Mouse (Mus musculus): ENCODE data around the gene Glrb.
A peak's percentile ranks its signal among the peaks of the same experiment; 100 is the strongest.

Gene Glrb

DNA sequence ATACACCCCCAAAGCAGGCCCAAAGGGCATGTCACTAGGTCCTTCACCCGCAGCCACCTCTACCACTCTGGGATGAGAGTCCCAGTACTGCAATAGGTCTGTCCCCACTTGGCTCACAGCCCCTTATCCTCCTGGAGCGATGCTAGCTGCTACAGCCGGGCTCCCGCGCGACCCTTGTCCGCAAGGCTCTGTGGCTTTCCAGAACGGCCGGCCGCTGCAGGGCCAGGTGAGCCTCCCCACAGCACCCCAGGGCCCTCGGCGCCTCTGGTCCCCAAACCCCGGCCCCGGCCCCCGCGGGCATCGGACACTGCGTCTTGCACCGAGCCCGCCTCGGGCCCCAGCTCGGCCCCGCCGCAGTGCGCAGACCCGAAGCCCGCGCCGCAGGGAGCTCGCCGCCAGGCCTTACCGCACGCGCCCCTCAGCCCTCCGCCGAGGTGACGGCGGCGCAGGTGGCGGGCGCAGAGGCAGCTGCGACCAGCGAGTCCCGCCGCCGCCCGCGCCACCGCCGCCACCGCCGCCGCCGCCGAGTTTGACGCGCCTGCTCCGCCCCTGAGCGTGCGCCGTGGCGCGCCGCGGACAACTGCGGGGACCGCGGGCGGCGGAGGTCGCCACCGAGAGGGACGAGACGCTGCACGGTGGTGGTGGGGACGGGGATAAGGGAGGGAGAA is at the start of gene Glrb:
Glrb (minus strand) TSS at position 550 of the 668 bp plus-strand sequence.
- peak; percentile 67 to 77 for DNase-seq

DNA sequence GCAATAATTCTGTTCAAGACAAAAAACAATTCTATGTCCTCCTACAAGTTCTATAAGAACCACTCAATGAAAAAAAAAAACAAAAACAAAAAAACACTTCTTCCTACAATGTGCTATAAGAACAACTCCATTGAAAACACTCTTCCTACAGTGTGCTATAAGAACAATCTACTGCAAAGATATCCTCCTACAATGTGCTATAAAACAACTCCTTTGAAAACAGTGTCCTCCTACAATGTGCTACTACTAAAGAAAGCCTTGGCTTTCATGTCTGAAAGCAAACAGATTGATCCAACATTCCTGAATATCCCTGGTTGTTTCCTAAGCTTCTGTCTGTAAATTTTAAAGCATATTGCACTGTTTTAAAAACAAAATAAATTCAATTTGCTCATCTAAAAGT is 46.5 kb upstream of the Glrb start:
- no peak for DNase-seq

DNA sequence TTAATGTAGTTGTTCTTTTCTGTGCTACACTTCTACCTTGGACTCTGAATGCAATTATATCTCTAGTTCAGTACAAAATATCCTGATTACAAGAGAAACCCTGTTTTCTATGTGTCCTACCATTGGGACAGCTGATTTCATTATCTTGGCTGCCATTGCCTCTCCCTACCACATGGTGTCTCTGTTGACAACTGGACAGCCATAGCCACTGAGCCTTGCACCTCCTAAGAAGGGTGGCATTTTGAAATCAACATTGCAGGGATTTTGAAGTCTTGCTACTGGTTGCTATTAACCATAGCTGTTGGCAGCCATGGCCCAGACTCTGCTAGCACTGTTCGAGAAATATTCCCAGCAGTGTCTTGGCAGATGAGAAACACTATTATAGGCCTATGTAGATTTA is 45.1 kb upstream of the Glrb start:
- peak; percentile 44 to 58 for DNase-seq

DNA sequence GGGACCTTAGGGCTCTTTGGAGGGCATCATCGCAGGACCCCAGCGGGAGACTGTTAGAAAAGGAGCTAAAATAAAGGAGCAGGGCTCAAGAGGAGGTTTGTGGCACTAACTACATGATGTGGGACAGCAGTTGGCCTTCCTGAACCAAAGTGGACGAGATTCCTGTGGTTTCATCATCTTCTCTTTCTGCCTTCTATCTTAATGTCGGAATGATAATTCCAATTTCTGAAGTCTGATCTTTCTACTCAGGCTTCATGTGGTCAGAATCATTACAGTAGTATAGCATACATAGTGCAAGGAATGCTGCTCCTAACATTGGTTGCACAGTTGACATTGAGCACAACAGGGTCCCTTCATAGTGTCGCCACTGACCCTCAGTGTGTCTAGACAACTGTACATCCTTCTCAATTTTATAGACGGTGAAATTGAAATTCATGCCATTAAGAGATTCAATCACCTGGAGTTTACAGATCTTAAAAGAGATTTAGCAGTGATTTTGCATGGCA is 372 bp upstream of the Glrb start:
- DNase-seq = peak in 1 of 2 experiments; percentile 74

DNA sequence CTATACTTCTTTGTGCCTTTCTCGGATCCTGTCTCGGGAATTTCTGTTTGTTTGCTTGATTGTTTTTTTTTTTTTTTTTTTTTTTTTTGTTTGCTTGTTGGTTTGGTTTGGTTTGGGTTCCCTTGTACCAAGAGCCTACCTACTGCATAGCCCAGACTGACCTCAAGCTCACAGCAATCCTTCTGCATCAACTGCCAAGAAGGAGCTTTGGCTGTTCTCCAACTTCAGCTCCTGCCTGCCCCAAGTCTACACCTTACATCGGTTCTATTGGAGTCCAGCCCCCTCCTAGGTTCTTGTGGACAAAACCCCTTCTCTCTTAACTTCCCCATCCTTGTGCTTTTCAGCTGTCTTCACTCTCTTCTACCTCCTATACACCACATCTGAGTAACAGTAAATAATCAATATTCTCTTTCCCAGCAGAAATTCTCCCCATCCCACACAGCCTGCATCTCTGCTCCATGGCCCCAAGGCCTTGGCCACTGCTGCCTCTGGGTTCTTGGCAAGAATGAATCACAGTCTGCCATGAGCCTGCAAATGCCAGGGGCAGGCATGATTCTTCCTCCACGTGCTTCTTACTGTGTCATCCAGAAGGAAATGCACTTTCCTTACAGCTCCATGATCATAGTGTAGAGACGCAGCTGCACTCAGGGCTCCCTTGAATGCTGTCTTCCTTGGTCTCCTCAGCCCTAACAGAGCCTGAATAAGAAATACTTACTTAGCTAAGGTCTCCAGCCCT is 18.5 kb downstream of the Glrb start:
- DNase-seq = peak; percentile 36 to 48

DNA sequence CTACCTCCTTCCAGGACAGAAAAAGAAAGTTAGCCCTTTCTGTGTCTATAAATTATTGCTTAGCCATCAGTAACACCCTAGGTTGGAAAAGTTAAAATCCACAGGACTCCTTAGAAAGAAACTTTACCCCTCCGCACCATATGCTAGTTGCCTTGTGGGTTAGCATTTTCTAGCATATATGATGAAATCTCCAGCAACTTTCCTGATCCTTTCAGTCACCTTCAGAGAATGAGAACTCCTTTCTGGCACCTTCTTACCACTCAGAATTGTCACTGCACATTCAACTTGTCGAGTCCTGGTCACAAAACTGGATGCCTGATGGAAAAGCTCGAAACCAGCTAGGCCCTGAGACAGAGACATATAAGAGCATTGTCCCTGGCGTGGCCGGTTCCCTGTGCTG is 19.1 kb downstream of the Glrb start:
- no peak for DNase-seq

DNA sequence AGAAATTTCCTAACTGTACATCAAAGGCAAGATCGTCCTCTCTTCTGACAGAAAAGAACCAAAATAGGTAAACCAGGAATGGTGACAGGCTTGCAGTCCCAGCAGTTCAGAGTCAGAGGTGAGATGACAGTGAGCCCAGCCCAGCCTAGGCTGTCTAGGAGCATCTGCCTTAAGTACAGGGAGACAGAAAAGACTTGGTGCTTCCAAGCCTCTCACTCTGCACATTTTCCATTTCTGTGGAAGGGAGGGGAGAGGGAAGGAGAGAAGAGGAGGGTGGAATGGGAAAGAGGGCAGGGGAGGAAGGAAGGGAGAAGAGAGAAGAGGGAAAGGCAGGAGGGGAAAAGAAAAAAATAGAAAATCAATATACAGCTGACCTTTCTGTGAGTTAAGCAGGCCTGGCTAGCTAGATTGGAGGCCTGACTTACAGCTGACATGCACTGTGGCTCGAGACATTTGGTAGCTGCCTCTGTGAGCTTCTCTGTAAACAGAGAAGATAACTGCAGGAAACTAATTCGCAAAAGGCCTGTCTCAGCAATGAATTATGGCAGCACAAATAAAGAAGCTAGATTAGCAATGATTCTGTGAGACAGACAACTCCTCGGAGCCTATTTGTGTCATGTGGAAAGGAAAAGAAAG is 20.3 kb downstream of the Glrb start:
- no peak for DNase-seq

DNA sequence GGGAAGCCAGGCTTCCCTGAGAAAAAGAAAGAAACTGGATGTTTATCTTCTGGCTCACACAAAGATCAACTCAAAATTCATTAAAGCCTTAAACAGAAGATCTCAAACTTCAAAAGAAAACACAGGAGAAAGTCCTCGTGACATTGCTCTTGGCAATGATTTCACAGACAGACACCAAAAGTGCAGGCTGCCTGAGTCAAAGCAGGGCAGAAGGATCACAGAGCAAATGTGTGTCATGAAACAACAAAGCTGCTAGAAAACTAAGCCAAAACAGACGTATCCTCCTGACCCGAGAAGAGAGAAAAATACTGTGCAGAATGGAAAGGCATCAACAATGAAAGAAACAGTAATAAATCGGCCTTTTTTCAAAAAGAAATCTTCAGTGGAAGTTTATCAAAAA is 22.4 kb downstream of the Glrb start:
- no peak for DNase-seq

DNA sequence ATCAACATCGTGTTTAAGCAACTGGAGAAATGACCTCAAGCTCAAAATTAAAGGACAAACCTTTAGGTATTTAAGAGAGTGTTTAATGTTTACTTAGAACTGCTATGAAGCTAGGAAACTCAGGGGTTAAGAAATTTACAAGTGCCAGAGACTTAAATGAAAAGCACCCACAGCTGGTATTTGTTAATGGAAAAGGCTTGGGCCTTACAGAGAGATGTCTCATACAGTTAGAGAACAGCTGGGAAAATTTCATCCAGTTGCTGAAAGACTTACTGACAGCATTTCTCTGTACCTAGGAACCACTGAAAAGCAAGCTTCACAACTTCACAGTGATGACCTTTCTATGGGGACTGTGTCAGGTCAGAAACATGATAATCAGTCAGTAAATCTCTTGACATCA is 28.3 kb downstream of the Glrb start:
- DNase-seq = no peak

DNA sequence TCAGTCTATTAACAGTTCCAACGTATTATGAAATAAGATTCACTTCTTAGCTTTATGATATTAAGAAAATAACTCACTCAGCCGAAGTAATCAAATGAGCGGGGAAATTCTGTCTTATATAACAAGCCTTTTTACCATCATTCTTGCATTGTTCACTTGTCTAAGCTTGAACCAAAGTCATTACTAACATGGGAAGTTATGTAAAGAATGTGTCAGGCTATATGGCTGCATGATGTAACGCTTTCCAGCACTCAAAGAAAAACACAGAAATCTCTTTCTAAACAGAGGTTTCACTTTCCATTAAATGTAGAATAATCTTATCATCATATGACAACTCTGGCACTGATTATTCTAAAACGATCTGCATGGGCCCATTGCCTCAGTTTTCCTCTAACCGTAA is 29.9 kb downstream of the Glrb start:
- DNase-seq = no peak

DNA sequence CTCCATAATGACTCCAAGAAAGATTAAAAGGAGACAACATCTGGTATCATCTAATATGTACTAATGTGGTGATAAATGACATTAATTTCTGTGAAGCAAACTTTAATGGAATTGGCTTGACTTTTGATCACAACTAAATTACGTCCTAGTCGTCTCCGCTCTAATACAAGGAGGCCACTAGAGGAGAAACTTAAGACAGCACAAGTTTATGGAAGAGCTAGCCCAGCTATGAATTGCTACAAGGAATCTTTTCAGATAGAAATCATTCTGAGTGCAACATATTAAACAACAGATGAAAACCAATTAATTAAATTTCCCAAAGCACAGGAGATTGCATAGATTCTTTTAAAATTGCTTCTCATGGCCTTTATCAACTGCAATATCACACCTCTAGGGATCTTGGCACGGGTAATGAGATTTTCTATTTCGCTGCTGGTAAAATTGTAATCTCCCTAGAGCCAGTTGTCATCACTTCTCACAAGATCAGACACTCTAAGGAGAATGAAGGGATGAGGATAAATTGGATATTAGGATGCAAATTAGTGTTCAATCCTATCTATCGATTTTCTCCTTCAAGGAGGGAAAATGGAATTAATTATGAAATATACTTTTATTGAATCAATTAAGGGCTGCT is 32.7 kb downstream of the Glrb start:
- DNase-seq = no peak

DNA sequence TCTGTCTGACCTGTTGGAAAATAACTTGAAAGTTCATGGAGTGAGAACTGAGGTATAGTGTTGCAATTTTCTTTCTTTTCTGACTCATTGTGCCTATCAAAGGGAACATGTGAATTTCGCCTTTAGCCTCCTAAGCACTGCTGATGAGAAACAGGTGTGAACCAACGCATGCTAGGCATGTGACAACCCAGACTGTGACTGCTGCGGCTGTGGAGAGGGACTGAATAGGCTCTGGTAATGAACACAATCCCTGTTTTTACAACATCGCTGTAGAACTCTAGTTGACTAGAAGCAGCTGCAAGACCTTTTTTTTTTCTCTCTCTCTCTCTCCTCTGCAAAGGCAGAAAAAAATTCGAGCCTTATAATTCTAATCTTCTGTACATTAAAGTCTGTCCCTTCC is 34.9 kb downstream of the Glrb start:
- no peak for DNase-seq

DNA sequence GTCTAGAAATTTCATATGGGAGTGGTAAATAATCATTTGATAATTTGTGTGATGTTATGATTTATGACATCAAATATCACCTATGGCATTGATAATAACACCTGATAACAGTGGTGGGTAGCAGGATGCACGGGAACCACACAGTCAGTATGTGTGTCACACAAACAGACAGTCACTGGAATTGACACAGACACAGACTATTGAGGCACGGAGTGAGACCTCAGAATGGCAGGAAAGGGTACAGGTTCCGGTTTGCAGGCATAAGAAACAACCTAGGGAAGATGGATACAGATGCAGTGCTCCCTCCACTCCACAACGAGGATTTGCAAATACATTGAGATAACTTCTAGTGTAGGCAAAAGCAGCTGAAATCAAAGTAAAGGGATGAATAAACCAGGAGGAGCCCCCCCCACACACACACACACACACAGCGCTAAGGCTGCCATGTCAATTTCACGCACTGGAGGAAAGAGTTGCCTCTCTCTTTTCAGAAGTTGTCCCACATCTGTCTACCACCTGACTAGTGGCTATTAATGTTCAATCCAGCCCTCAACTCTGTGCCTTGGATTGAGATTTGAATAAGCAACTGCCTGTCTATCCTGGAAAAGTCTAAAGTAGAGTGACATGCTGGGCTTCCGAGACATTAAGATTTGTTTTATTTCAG is 38.6 kb downstream of the Glrb start:
- DNase-seq = no peak

DNA sequence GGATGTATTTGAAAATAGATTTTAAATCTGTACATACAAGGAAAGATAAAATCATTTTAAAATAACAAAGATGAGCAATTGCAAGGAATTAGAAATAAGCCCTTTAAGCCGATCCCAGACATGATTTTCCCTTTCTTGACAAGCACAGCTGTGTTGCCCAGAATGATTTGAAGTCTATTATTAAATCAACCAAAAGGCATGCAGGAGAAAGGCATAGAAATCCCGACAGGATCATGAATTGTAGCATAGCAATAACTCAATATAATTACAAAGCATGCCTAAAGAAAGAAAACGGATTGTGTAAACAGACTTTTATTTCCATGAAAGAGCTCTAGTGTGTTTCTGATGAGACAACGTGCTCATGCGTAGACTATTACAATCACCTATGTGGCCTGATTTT is 39.4 kb downstream of the Glrb start:
- no peak for DNase-seq

DNA sequence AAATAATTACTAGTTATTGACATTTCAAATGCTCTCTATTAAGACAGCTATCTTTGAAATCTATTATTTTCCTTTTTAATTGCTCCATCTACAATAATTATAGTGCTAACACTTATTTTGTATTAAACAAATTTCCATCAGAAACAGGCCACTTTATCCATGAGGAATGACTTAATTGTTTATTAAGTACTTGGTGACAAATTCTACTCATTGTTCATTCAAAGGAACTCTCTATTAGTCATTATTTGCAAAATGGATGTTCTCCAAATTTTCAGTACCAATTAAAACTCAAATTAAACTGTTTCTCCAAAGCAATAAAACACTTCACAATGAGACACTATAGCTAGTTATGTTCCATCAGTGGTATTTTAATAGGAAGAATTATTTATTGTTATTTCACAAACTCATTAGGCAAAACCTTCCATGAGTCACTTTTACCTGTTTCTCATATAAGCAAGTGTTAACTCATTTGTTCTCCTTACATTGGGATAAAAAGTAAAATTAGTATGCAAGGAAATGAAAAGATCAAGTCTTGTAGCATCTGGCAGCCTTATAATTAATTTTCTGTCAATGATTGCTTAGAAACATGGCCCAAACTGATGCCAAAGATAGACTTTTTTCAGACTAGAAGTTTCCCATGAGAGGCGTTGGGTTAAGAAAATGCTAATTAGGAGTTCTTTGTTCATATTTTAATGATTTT is 41.8 kb downstream of the Glrb start:
- no peak for DNase-seq

DNA sequence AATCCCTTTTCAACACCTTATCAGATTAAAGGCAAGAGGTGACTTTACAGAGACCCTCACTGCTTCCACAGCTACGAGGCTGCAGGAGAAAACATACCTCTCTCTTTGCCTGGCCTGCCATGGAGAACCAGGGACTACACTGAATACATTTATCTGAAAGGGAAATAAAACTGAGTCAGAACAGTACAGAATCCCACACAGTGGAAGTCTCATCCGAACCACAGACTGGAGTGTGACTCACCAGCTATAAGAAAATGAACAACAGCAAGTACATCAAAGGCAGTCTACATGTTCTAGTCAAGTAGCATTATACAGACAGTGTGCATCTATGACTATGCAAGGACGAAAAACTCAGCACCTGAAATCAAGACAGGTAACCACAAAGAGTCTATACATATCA is 46.1 kb downstream of the Glrb start:
- DNase-seq = no peak

DNA sequence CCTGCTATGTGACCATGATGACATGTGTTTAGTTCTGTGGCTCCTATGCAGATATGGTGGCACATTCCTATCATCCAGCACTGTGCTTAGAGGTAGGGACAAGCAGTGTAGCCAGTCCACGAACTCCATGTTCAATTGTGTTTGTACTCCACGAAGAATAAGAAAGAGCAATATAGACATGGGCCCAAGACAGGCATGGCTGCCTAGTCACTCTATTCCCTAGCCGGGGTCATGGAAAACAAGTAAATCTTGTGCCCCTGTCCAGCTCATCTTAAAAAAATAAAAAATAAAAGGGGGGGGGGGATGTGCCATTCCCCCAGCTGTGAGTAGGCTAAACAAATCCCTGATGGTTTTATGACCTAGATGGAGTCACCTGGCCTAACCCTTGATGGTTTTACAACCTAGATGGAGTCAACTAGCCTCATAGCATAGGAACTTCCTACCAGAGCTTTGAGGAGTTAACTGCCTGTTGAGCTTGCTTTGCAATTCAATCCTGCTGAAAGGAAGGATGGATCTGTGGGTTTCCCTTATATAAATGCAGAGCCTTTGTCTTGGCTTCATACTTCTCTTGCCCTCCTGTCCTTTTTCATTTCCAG is 60.5 kb downstream of the Glrb start:
- no peak for DNase-seq

DNA sequence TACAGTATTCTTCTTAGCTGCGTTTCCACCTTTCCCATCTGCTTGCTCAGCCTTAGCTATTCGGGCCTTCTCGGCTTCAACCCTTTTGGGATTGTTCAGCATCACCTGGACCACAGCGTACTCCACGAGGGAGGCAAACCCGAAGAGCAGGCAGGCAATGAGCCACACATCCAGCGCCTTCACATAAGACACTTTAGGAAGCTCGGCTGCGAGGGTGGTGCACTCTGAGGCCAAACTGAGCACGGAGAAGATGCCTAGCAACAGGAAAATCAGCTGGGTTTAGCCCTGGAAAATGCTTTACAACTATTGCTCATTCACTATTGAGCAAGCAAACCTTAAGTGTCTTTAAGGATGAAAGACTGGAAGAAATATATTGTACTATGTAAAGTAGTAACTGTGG is 62.5 kb downstream of the Glrb start:
- DNase-seq = no peak

DNA sequence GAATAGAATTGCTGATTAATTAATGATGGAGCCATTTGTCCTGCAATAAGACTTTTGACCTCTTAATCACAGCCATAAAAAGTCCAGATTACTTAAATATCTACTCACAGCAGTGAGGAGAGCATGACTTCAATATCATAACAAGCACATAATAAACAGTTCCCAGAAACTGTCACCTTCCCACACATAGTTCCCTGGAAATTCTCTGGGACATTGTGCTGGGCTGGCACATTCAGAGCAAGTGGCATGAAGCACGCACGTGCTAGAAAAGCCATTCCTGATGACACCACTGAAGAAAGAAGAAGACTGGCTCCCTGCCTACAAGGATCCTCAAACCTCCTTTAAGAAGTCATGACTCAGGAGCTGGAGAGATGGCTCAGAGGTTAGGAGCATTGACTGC is 67.8 kb downstream of the Glrb start:
- no peak for DNase-seq

DNA sequence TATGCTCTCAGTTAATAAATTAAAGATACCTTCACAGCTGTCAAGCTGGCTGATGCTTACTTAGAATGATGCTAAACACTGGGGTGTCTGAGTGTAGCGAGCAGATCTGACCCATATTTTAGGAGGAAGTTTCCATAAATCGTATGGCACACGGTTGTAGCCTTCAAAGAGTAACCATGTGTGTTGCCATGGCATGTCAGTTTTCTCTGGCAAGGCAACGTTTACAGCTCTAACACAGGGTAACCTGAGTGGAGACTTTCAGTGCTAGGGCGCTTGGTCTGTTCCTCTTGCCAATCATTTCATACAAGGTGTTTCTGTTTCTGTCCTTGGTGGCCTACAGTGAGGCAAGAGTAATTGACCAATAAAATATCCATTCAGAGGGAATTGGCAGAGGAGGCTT is 73.6 kb downstream of the Glrb start:
- DNase-seq = no peak

DNA sequence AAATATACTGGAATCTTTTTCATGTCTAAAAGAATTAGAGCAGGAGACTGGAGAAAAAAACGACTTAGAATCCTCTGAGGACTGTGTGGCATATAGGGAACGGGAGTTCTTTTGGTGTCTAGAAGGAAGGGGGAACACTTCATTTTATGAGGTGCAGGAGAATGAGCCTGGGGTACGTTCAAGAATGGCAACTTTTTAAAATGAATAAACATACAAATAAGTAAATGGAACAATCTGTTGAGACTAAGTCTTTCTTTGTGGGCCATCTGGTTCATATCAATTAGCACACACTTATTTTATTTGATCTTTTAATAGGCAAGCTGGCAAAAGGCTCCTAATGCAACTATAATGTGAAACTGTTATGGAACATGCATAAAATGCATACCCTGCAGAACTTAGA is 75.9 kb downstream of the Glrb start:
- no peak for DNase-seq

DNA sequence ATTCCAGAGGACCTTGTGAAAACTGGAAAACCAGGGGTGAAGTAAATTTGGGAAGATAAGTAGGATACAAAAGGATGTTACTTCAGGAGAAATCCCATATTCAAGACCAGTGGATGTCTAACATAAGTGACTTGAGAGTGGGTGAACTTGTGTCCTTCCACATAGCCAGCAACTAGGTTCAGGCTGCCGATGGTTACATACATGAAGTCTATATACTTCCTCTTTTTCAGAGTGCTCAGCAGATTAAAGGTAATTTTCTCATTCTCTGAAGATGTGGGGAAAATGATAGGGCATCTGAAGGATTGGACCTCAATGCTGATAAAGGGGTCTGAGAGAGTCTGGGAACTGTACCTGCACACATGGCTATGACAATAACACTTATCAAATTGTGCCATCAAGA is 89.5 kb downstream of the Glrb start:
- no peak for DNase-seq
